Mouse (Mus musculus): ENCODE results near the gene Tcp11. TPM values are rescaled to one million over a fixed set of nuclear protein-coding genes. Genes with fewer than 3 reads are reported as not detected.

The Tcp11 gene
- polyA plus RNA-seq, 1 experiment from 2014 or later: 5.8 TPM

GRCm38 (mm10) chr17:28061472-28061871, 19.0 kb downstream of the Tcp11 start:
- no peak overlapping the region for H3K4me2 ChIP-seq
- no peaks in the 10 kb centered on the region for H3K27me3 ChIP-seq
- 50% methylated on average over 7 of the region's 7 CpGs for WGBS
- H3K4me1 ChIP-seq: peaks cover 7% of the 10 kb centered on the region; the same call in 1 of the 2 replicates
- H3K27ac ChIP-seq: no peak overlapping the region
- no peaks in the 10 kb centered on the region for H3K9me3 ChIP-seq (replicated peaks)
- no peak for ATAC-seq (replicated peaks; ENCODE audit: low FRiP score)
- H3K4me3 ChIP-seq (replicated peaks): no peak overlapping the region
- peaks cover 53% of the 10 kb centered on the region for H3K36me3 ChIP-seq
- no peak overlapping the region for H3K9ac ChIP-seq

GRCm38 (mm10) chr17:28060681-28061080, 19.8 kb downstream of the Tcp11 start:
- no peak overlapping the region for H3K9ac ChIP-seq
- peaks cover 53% of the 10 kb centered on the region for H3K36me3 ChIP-seq
- no peak for ATAC-seq (replicated peaks; ENCODE audit: low FRiP score)
- peaks cover 7% of the 10 kb centered on the region; the same call in 1 of the 2 replicates for H3K4me1 ChIP-seq
- no peak overlapping the region for H3K4me2 ChIP-seq
- H3K4me3 ChIP-seq (replicated peaks): no peak overlapping the region
- H3K27ac ChIP-seq: no peak overlapping the region
- H3K27me3 ChIP-seq: no peaks in the 10 kb centered on the region
- no peaks in the 10 kb centered on the region for H3K9me3 ChIP-seq (replicated peaks)
- WGBS: 91% methylated on average over 11 of the region's 11 CpGs

GRCm38 (mm10) chr17:28058346-28058745, 22.1 kb downstream of the Tcp11 start:
- WGBS: 78% methylated on average over 13 of the region's 13 CpGs
- H3K36me3 ChIP-seq: peaks cover 72% of the 10 kb centered on the region
- no peak overlapping the region for H3K4me2 ChIP-seq
- H3K27ac ChIP-seq: no peak overlapping the region
- no peak overlapping the region for H3K4me3 ChIP-seq (replicated peaks)
- no peak for ATAC-seq (replicated peaks; ENCODE audit: low FRiP score)
- H3K9me3 ChIP-seq (replicated peaks): no peaks in the 10 kb centered on the region
- no peak overlapping the region for H3K9ac ChIP-seq
- no peaks in the 10 kb centered on the region for H3K27me3 ChIP-seq
- peaks cover 7% of the 10 kb centered on the region; the same call in 1 of the 2 replicates for H3K4me1 ChIP-seq

- H3K9me3 ChIP-seq (replicated peaks): no peaks in the 10 kb centered on the region
- peak overlapping the region; percentile 37; the same call in 1 of the 2 replicates for H3K27ac ChIP-seq
- WGBS: 62% methylated on average over 21 of the region's 21 CpGs
- no peak overlapping the region for H3K9ac ChIP-seq
- H3K4me3 ChIP-seq (replicated peaks): no peak overlapping the region
- H3K4me1 ChIP-seq: peaks cover 10% of the 10 kb centered on the region
- H3K4me2 ChIP-seq: no peak overlapping the region
- H3K27me3 ChIP-seq: no peaks in the 10 kb centered on the region
- ATAC-seq (replicated peaks; ENCODE audit: low FRiP score): peak; percentile 41; the same call in 1 of the 2 replicates
- peaks cover 59% of the 10 kb centered on the region for H3K36me3 ChIP-seq
Observed at GRCm38 (mm10) chr17:28052293-28052863, 28.1 kb downstream of the Tcp11 start.

DNA sequence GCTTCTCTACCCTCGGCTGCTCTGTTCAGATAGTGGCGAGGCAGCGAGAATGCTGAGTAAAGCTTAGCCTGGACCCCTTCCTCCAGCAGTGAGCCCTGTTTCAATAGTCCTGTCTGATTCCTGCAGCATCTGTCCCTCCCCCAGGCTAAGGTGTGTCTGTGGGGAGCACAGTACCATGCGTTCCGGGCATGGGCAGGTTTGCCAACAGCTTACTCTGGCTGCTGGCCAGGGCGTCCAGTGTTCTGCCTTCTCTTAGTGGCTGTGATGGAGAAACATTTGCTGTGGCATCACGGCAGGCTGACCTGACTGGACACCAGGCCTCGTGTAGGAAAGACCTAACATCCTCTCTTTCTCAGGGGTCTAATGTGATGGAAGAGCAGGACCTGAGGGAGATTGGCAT, 30.2 kb downstream of the Tcp11 start:
- no peak overlapping the region for H3K9ac ChIP-seq
- H3K36me3 ChIP-seq: peaks cover 60% of the 10 kb centered on the region
- no peak for ATAC-seq (replicated peaks; ENCODE audit: low FRiP score)
- H3K9me3 ChIP-seq (replicated peaks): no peaks in the 10 kb centered on the region
- no peak overlapping the region for H3K4me2 ChIP-seq
- WGBS: 91% methylated on average over 8 of the region's 8 CpGs
- H3K4me1 ChIP-seq: peaks cover 10% of the 10 kb centered on the region
- no peaks in the 10 kb centered on the region for H3K27me3 ChIP-seq
- H3K27ac ChIP-seq: no peak overlapping the region
- H3K4me3 ChIP-seq (replicated peaks): no peak overlapping the region

DNA sequence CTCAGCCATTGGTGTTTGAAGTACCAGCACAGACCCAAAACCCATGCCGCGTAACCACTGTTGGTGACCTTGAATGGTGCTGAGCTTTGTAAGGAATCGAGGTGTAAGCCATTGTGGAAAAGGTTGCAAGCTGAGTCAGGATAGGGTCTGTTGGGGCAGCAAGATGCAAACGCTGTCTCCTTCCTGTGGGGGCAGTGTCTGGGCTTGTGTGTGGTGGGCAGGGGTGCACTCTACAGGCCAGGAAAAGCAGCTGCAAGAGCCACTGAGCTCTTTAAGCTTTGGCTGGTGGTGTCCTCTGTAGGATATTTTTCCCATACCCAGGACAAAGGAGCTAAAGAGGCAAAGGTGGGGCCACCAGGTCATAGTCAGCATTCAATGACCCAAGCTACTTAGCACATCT, 32.0 kb downstream of the Tcp11 start:
- peak; percentile 75 for ATAC-seq (replicated peaks; ENCODE audit: low FRiP score)
- H3K4me3 ChIP-seq (replicated peaks): no peak overlapping the region
- WGBS: 49% methylated on average over 4 of the region's 4 CpGs
- H3K9me3 ChIP-seq (replicated peaks): no peaks in the 10 kb centered on the region
- peaks cover 10% of the 10 kb centered on the region for H3K4me1 ChIP-seq
- no peaks in the 10 kb centered on the region for H3K27me3 ChIP-seq
- no peak overlapping the region for H3K27ac ChIP-seq
- H3K36me3 ChIP-seq: peaks cover 51% of the 10 kb centered on the region
- no peak overlapping the region for H3K4me2 ChIP-seq
- H3K9ac ChIP-seq: no peak overlapping the region

DNA sequence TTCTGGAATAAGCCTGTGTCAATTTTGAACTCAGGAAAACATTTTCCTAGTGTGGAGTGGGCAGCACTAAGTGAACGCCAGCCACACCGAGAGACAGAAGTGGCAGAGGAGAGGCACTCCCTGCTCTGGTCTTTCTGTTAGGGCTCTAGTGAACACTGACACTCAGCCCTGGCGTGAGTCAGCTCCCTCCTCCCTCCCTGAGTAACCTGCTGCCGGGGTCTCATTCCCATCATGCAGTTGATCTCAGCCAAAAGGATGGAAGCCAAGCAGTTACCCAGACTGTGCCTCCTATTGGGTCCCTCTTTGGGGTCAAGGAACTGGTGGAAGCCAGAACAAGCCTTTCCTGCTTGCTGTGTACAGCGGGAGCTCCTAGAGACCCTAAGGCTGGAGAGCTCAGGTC, 32.9 kb downstream of the Tcp11 start:
- no peaks in the 10 kb centered on the region for H3K27me3 ChIP-seq
- H3K9me3 ChIP-seq (replicated peaks): no peaks in the 10 kb centered on the region
- H3K9ac ChIP-seq: no peak overlapping the region
- no peak overlapping the region for H3K4me2 ChIP-seq
- WGBS: 80% methylated on average over 5 of the region's 5 CpGs
- no peak for ATAC-seq (replicated peaks; ENCODE audit: low FRiP score)
- peaks cover 3% of the 10 kb centered on the region; the same call in 1 of the 2 replicates for H3K4me1 ChIP-seq
- no peak overlapping the region for H3K4me3 ChIP-seq (replicated peaks)
- peaks cover 52% of the 10 kb centered on the region for H3K36me3 ChIP-seq
- no peak overlapping the region for H3K27ac ChIP-seq

GRCm38 (mm10) chr17:28047017-28047416, 33.4 kb downstream of the Tcp11 start:
- H3K4me1 ChIP-seq: peaks cover 5% of the 10 kb centered on the region
- no peak overlapping the region for H3K9ac ChIP-seq
- no peak overlapping the region for H3K4me3 ChIP-seq (replicated peaks)
- peaks cover 56% of the 10 kb centered on the region for H3K36me3 ChIP-seq
- no peak overlapping the region for H3K4me2 ChIP-seq
- H3K9me3 ChIP-seq (replicated peaks): no peaks in the 10 kb centered on the region
- WGBS: 95% methylated on average over 5 of the region's 5 CpGs
- H3K27me3 ChIP-seq: no peaks in the 10 kb centered on the region
- no peak overlapping the region for H3K27ac ChIP-seq
- no peak for ATAC-seq (replicated peaks; ENCODE audit: low FRiP score)

GRCm38 (mm10) chr17:28042299-28042771, 38.1 kb downstream of the Tcp11 start:
- 0 out of 2 replicates have a peak, but pooled peaks have one; percentile 31 for ATAC-seq (replicated peaks; ENCODE audit: low FRiP score)
- Histone ChIP-seq H3K9ac (no peak overlapping the region), H3K36me3 (peaks cover 49% of the 10 kb centered on the region), H3K27ac (0 out of 2 replicates have a peak overlapping the region, but pooled peaks have one; percentile 6), H3K4me3 (replicated peaks) (no peak overlapping the region), H3K9me3 (replicated peaks) (no peaks in the 10 kb centered on the region), H3K4me1 (peaks cover 9% of the 10 kb centered on the region), H3K4me2 (no peak overlapping the region), H3K27me3 (no peaks in the 10 kb centered on the region)
- 45% methylated on average over 23 of the region's 23 CpGs for WGBS

GRCm38 (mm10) chr17:28041298-28041697, 39.1 kb downstream of the Tcp11 start:
- H3K27me3 ChIP-seq: no peaks in the 10 kb centered on the region
- peaks cover 17% of the 10 kb centered on the region for H3K4me1 ChIP-seq
- WGBS: 88% methylated on average over 13 of the region's 13 CpGs
- ATAC-seq (replicated peaks; ENCODE audit: low FRiP score): no peak
- no peak overlapping the region for H3K27ac ChIP-seq
- no peaks in the 10 kb centered on the region for H3K9me3 ChIP-seq (replicated peaks)
- H3K4me2 ChIP-seq: no peak overlapping the region
- no peak overlapping the region for H3K9ac ChIP-seq
- H3K36me3 ChIP-seq: peaks cover 41% of the 10 kb centered on the region
- H3K4me3 ChIP-seq (replicated peaks): no peak overlapping the region

GRCm38 (mm10) chr17:28040620-28041019, 39.8 kb downstream of the Tcp11 start:
- no peak for ATAC-seq (replicated peaks; ENCODE audit: low FRiP score)
- Histone ChIP-seq H3K27me3 (no peaks in the 10 kb centered on the region), H3K9me3 (replicated peaks) (no peaks in the 10 kb centered on the region), H3K27ac (no peak overlapping the region), H3K4me2 (no peak overlapping the region; the same call in 1 of the 2 replicates), H3K4me1 (peaks cover 17% of the 10 kb centered on the region), H3K9ac (no peak overlapping the region), H3K36me3 (peaks cover 39% of the 10 kb centered on the region), H3K4me3 (replicated peaks) (no peak overlapping the region)
- 30% methylated on average over 16 of the region's 16 CpGs for WGBS

DNA sequence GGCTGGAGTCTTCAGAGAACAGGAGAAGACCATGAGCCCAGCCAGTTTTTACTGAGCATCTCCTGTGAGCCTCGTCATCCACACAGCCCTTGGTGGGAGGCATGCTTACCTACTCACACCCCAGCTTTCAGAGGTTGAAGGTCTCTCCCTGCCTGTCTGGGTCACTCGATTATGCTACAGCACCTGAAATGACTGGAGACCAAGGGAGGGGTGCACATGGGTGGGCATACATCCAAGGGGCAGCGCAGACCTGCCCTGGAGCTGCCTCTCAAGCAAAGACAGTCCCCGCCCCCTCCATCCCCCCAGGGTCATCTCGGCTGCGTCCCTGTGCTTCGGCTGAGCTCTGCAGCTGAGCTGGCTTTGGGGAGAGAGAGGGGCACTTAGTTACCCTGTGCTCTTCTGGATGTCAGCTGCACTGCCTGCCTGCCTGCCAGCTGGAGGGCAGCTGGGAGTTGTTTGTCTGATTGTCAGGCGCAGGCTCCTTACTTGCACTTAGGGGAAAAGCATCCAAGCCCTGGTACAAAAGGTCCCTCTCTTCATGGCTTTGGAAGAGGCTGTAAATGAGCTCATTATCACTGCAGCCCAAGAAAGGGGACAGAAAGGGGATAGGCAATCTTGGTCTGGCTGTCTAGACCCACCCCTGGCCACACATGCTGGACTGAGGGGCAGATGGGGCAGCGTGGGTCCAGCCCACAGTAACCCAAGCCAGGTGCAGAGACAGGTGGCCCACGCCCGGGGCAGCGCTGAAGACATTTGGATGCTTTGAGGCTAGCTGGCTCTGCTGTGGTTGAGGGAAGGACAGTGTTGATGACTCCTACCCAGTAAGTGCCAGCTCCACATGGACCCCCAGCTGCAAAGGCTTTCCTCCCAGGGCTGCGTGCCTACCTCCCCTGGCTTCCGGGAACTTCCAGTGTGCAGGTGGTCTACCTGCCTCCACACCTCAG, 43.4 kb downstream of the Tcp11 start:
- peaks cover 22% of the 10 kb centered on the region for H3K4me1 ChIP-seq
- H3K4me3 ChIP-seq (replicated peaks): no peak overlapping the region
- no peaks in the 10 kb centered on the region for H3K9me3 ChIP-seq (replicated peaks)
- H3K27ac ChIP-seq: no peak overlapping the region
- no peaks in the 10 kb centered on the region for H3K27me3 ChIP-seq
- ATAC-seq (replicated peaks; ENCODE audit: low FRiP score): no peak
- no peak overlapping the region for H3K9ac ChIP-seq
- peaks cover 20% of the 10 kb centered on the region for H3K36me3 ChIP-seq
- H3K4me2 ChIP-seq: no peak overlapping the region
- 50% methylated on average over 14 of the region's 14 CpGs for WGBS

All from kidney, embryonic 15.5 days (tissue).